Mouse (Mus musculus) heart, adult 18-20 months (tissue): ENCODE results near the gene Kcna6. TPM values are rescaled to one million over a fixed set of nuclear protein-coding genes. Genes with fewer than 3 reads are reported as not detected.

Source experiments
- DNase-seq, 2 experiments: peaks; one replicate each; pipeline ENCODE4 v3.0.0; 2021 to 2022; ENCODE audit warnings: mixed read lengths in 1 of 2
- total RNA-seq, 2 experiments: library from RNA; stranded (reverse); gene quantifications; 2 replicates each; pipeline ENCODE4 v1.2.3; 2021

Gene Kcna6
- total RNA-seq, 2 experiments from 2014 or later = 0.69 to 1.1 TPM

DNA sequence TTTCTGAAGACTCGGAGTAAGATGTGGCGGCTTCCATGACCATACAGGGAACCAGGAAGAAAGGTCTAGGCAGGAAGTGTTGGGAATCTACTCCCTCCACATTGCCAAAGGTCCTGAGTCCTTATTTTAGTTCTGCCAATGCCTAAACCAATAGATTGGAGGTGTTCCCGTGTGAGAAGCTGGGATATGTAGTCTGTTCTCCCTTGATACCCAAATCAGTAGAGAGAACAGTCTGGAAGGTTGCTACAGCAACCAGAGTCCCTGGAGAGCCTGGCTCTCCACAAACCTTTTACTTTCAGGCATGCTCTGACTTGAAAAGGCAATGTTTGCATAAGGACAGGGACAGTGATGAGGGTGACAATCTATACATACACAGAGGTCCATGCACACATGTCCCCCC lies 4.7 kb downstream of the Kcna6 start:
- no peak for DNase-seq

DNA sequence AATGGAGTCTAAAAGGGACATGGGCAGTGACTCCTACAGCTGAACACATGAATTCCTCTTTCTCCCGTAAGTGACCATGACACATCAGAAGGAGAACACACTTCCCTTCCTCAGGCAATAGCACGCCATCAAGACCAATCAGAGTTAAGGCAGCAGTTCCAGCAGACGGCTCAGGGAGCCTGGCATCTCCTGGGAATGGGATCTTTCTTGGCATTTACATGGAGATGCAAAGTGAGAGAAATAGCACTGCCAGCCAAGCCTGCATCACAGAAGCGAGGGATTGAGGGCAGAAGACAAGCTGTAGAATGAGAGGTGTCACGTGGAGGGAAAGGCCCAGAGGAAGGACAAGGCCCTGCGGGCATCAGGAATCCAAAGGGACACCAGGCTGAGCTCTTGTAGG lies 7.8 kb downstream of the Kcna6 start:
- no peak for DNase-seq

GRCm38 (mm10) chr6:126728803-126729202 lies 11.7 kb downstream of the Kcna6 start:
- DNase-seq = no peak

GRCm38 (mm10) chr6:126718423-126719087 lies 21.9 kb downstream of the Kcna6 start:
- DNase-seq = no peak

DNA sequence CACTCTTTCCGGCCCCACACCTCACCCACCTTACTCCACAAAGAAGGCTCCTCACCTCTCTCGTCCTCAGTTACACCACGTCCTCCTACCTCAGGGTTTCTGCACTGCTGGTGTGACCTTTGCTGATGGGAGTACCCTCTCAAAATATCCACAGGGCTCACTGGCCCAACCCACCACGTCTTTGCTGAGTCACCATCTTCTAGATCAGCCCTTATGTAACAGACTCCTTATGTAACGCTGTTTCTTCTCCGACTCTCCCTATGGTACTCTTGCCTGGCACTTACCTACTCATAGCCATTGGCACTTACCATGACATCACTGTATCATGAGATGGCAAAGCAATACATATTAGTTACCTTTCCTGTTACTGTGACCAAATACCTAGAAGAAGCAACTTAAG lies 27.9 kb downstream of the Kcna6 start:
- DNase-seq = no peak

DNA sequence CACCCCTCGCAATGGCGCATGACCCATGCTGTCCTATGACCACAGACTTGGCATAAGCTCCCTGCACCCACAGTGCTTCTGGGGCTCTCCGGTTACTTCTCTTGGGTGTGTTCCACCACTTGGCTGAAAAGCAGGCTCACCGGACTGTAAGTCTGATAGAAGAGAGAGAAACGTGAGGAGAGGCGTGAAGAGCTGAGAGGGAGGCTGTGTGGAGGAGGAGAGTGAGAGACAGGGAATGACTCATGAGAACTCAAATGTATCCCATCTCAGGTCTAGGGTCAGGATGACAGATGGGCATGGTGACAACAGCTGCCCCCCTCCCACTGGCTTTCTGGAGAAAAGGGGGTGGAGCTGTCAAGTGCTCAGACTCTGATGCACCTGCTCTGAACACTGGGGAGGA lies 34.5 kb downstream of the Kcna6 start:
- no peak for DNase-seq

DNA sequence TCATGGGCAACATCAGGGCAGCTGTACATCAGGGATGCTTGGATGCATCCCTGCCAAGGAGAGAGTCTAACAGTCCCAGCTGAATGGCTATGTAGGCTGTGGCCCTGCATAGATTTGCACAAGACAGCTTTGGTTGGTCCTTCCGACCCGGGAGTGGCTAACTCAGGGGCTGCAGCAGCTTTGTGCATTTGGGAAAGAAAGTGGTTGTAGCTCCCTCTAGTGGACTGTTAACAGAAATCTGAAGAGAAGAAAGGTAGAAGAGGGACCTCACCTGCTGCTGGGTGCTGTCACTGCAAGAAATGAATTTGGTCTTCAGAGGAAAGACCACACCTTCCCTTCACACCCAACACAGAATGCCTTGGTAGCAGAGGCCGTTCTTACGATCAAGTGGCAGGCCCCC lies 36.0 kb downstream of the Kcna6 start:
- peak in 1 of 2 experiments; percentile 8 for DNase-seq

- DNase-seq = peak; percentile 53 to 85
Observed at GRCm38 (mm10) chr6:126702116-126702515, 38.4 kb downstream of the Kcna6 start.

DNA sequence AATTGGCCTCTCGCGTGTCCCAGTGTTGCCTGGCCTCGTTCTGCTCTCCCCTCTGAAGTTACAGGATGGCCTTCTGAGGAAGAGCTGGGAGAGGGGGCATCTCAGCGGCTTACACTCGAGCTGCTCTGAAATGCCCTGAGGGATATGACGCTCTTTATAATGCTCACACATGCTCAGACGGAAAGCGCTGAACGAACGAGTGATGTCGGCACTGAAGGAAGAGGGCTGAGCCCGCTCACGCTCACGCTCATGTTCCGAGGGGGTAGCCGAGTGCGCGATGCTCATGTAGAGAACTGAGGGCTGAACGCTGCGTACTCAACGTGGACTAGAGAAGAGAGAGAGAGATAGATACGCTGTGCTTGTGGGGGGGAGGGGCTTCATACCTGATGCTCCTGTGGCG lies 39.3 kb downstream of the Kcna6 start:
- DNase-seq = no peak

DNA sequence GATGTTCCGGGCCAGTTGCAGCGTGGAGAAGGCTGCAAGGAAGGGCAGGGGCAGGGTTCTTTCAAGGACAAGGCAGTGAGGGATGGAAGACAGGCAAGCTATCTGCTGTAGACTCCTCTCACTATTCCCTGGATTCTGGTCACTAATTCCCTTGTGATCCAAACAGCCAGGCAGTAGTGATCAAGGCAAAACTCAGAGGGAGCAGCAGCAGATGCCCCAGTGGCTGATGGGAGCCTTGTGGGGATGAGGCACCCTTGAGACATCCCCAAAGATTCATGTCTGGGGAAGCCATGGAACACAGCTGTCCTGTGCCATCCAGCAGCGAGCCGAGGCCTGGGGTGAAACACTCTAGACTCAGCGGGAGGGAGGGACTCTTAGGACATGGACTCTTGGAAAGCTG lies 40.5 kb downstream of the Kcna6 start:
- no peak for DNase-seq

GRCm38 (mm10) chr6:126687120-126687519 lies 53.4 kb downstream of the Kcna6 start:
- DNase-seq = no peak

DNA sequence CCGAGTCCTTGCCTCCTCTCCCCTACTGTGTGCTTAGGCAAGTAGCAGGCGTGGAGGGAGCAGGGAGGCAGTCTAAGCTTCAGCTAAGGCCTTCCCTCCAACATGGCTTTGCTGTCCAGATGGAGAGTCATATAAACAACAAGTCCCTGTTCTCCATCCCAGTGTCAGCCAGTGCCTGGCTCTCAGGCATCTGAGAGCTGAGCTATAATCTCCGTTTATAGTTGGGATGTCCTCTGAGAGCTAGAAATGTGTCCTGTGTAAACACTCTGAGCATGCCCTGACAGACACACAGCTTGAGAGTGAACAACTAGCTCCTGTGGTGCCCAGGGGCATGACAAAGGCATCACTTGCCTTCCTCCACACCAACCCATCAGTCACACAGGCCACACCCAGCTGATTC lies 55.3 kb downstream of the Kcna6 start:
- DNase-seq = no peak

- DNase-seq = no peak
Observed at GRCm38 (mm10) chr6:126678961-126679360, 61.5 kb downstream of the Kcna6 start.

GRCm38 (mm10) chr6:126667001-126667400 lies 73.5 kb downstream of the Kcna6 start:
- no peak for DNase-seq

DNA sequence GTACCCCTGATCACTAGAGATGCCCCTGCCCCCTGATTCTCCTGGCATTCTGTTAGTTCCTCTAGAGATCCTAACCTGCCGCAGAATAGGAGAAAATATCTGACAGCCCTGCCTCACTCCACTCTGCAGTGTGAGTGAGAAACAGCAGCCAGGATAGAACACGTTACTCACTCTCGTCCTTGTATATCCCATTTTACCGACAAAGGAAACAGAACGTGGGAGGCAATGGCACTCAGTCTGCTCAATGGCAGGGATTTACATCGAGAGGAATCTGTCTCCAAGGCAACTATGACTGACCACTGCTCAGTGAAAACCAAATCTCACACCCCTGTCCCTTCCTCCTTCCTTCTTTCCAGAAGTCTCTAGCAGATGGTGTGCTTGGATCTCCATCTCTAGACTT lies 74.4 kb downstream of the Kcna6 start:
- no peak for DNase-seq

- DNase-seq = no peak
Observed at GRCm38 (mm10) chr6:126664569-126664968, 75.9 kb downstream of the Kcna6 start.

Other genes starting within 250 kb of the Kcna6 start
- gene Kcna5, start 205.3 kb downstream of the Kcna6 start, total RNA-seq = 10 to 100 TPM; 18.3 to 22.4 TPM
- 1 to 10 TPM; 2.3 to 2.5 TPM for gene Kcna1, start 94.3 kb downstream of the Kcna6 start, total RNA-seq
- gene Ndufa9, start 108.5 kb upstream of the Kcna6 start, total RNA-seq = 100 to 1,000 TPM; 764 to 782 TPM
- not detected for gene Akap3, start 112.4 kb upstream of the Kcna6 start, total RNA-seq
- not detected for gene Dyrk4, start 181.2 kb upstream of the Kcna6 start, total RNA-seq
- under 1 TPM; 0.65 to 0.82 TPM for gene Rad51ap1, start 198.9 kb upstream of the Kcna6 start, total RNA-seq
- 10 to 100 TPM; 11.2 to 13.9 TPM for gene D6Wsu163e, start 199.3 kb upstream of the Kcna6 start, total RNA-seq